Mouse (Mus musculus) hindbrain, embryonic 16.5 days (tissue): ENCODE measurements around the gene Hspg2. TPM values are rescaled to one million over a fixed set of nuclear protein-coding genes. Genes with fewer than 3 reads are reported as not detected.

Experiments
- ATAC-seq: fragments of 200-750 bp; cut with Nextera tagmentation; 2 replicates; pipeline ENCODE4 v1.8.0; 2017; ENCODE audit warnings: moderate TSS enrichment, moderate library complexity
- H3K27ac ChIP-seq: fragments of 300-500 bp; sonication (generic); 2 replicates; pipeline ENCODE4 v1.5.1; 2014; ENCODE audit warnings: low read depth, mild to moderate bottlenecking, control low read depth, low read length, moderate library complexity
- H3K27me3 ChIP-seq: fragments of 300-500 bp; sonication (generic); replicated peaks from 2 replicates; pipeline ENCODE4 v1.6.1; 2014; ENCODE audit warnings: low read length; ENCODE audit not compliant: control insufficient read depth, insufficient read depth
- H3K36me3 ChIP-seq: fragments of 300-500 bp; sonication (generic); 2 replicates; pipeline ENCODE4 v1.6.1; 2014; ENCODE audit warnings: mild to moderate bottlenecking, low read length, moderate library complexity, mixed read lengths; ENCODE audit not compliant: control insufficient read depth, insufficient read depth
- H3K4me1 ChIP-seq: fragments of 300-500 bp; sonication (generic); 2 replicates; pipeline ENCODE4 v1.6.1; 2014; ENCODE audit warnings: low read depth, low read length; ENCODE audit not compliant: control insufficient read depth, insufficient read depth
- H3K4me2 ChIP-seq: fragments of 300-500 bp; sonication (generic); 2 replicates; pipeline ENCODE4 v1.6.1; 2014; ENCODE audit warnings: mild to moderate bottlenecking, low read length, control low read depth, moderate library complexity
- H3K4me3 ChIP-seq: fragments of 300-500 bp; sonication (generic); 2 replicates; pipeline ENCODE4 v1.5.1; 2014; ENCODE audit warnings: mild to moderate bottlenecking, low read length, control low read depth, moderate library complexity
- H3K9ac ChIP-seq: fragments of 300-500 bp; sonication (generic); 2 replicates; pipeline ENCODE4 v1.6.1; 2014; ENCODE audit warnings: low read depth, mild to moderate bottlenecking, control low read depth, low read length, moderate library complexity
- H3K9me3 ChIP-seq: fragments of 300-500 bp; sonication (generic); 2 replicates; pipeline ENCODE4 v1.6.1; 2014; ENCODE audit warnings: mild to moderate bottlenecking, low read length, moderate library complexity; ENCODE audit not compliant: control insufficient read depth
- WGBS: fragments of 180-500 bp; shearing (Covaris S2); extraction: QIAGEN DNeasy Blood & Tissue Kit; methylation state at CpG from one replicate; pipeline ENCODE4 v1.1.7; 2014; 5-methylcytosine and 5-hydroxymethylcytosine counted together
- polyA plus RNA-seq: library from polyadenylated mRNA; unstranded; fragments of >200 nt; fragmentation: Nextera tagmentation; extraction: Ambion mirVana; gene quantifications from 2 replicates; pipeline ENCODE4 v1.2.1, GENCODE M21; 2015

Hspg2 gene
- polyA plus RNA-seq, 1 experiment from 2014 or later, result 6.5 TPM

GRCm38 (mm10) chr4:137500953-137501352 lies 32.4 kb downstream of the Hspg2 start:
- no peaks in the 10 kb centered on the region for H3K4me1 ChIP-seq
- no peak overlapping the region for H3K27ac ChIP-seq
- no peaks in the 10 kb centered on the region for H3K27me3 ChIP-seq
- no peaks in the 10 kb centered on the region for H3K36me3 ChIP-seq
- H3K9ac ChIP-seq, result no peak overlapping the region
- H3K4me3 ChIP-seq, result no peak overlapping the region
- H3K4me2 ChIP-seq, result no peak overlapping the region
- H3K9me3 ChIP-seq, result no peaks in the 10 kb centered on the region
- WGBS, result 87% methylated on average over 5 of the region's 5 CpGs
- no peak for ATAC-seq

GRCm38 (mm10) chr4:137502183-137502582 lies 33.6 kb downstream of the Hspg2 start:
- H3K4me2 ChIP-seq, result no peak overlapping the region
- H3K36me3 ChIP-seq, result no peaks in the 10 kb centered on the region
- H3K27ac ChIP-seq, result no peak overlapping the region
- H3K9me3 ChIP-seq, result no peaks in the 10 kb centered on the region
- no peak for ATAC-seq
- no peak overlapping the region for H3K9ac ChIP-seq
- no peaks in the 10 kb centered on the region for H3K4me1 ChIP-seq
- H3K27me3 ChIP-seq, result no peaks in the 10 kb centered on the region
- 93% methylated on average over 10 of the region's 10 CpGs for WGBS
- H3K4me3 ChIP-seq, result no peak overlapping the region

DNA sequence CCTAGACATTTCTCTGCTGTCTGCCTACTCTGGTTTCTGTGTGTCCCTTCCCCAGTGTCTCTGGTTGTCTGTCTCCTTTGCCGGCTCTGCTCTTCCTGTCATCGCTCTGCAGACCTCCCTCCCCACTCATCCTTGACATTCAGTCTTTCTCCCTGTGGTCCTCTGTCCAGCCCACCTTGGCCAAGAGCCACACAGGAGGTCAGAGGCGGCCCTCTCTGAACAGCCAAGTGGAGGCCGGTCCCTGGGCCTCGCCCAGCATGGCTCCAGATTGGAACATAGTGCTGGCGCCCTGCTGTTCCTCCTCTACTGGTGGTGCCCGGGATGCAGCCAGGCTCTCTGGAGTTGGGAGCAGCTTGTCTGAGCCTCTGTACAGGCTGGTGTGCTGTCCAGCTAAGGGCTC lies 34.2 kb downstream of the Hspg2 start:
- no peak for ATAC-seq
- no peaks in the 10 kb centered on the region for H3K4me1 ChIP-seq
- H3K27ac ChIP-seq, result no peak overlapping the region
- WGBS, result 75% methylated on average over 7 of the region's 7 CpGs
- no peaks in the 10 kb centered on the region for H3K9me3 ChIP-seq
- no peaks in the 10 kb centered on the region for H3K27me3 ChIP-seq
- no peaks in the 10 kb centered on the region for H3K36me3 ChIP-seq
- H3K4me2 ChIP-seq, result no peak overlapping the region
- H3K4me3 ChIP-seq, result no peak overlapping the region
- H3K9ac ChIP-seq, result no peak overlapping the region

GRCm38 (mm10) chr4:137503509-137503971 lies 35.0 kb downstream of the Hspg2 start:
- Histone ChIP-seq H3K36me3 (no peaks in the 10 kb centered on the region), H3K27me3 (no peaks in the 10 kb centered on the region), H3K4me1 (no peaks in the 10 kb centered on the region), H3K9ac (no peak overlapping the region), H3K4me2 (no peak overlapping the region), H3K9me3 (no peaks in the 10 kb centered on the region), H3K27ac (no peak overlapping the region), H3K4me3 (no peak overlapping the region)
- 73% methylated on average over 6 of the region's 6 CpGs for WGBS
- 0 out of 2 replicates have a peak, but pooled peaks have one; percentile 24 for ATAC-seq

GRCm38 (mm10) chr4:137506629-137507028 lies 38.1 kb downstream of the Hspg2 start:
- H3K9me3 ChIP-seq, result no peaks in the 10 kb centered on the region
- no peaks in the 10 kb centered on the region for H3K27me3 ChIP-seq
- H3K4me3 ChIP-seq, result no peak overlapping the region
- ATAC-seq, result no peak
- no peak overlapping the region for H3K9ac ChIP-seq
- WGBS, result 95% methylated on average over 10 of the region's 10 CpGs
- no peak overlapping the region for H3K4me2 ChIP-seq
- H3K27ac ChIP-seq, result no peak overlapping the region
- no peaks in the 10 kb centered on the region for H3K36me3 ChIP-seq
- H3K4me1 ChIP-seq, result peaks cover 3% of the 10 kb centered on the region

DNA sequence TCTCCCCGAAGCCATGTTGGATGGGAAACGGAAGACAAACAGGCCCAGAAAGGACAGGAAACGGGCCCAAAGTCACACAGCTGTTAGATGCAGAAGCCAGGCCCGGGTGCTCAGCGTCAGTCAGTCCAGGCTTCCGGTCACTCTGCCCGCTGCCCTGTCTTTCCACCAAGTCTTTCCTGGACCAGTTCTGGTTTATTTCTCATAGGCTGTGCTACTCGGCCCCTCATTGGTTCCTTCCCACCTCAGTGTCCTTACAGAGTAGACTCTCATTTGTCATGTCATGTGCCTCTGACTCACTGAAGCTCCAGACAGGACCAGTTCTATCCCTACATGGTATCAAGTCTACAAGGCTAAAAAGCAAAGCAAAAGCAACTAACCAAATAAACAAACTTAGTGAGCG lies 41.0 kb downstream of the Hspg2 start:
- Histone ChIP-seq H3K9ac (no peak overlapping the region), H3K9me3 (no peaks in the 10 kb centered on the region), H3K27me3 (no peaks in the 10 kb centered on the region), H3K36me3 (no peaks in the 10 kb centered on the region), H3K4me1 (peaks cover 3% of the 10 kb centered on the region), H3K27ac (no peak overlapping the region), H3K4me2 (no peak overlapping the region), H3K4me3 (no peak overlapping the region)
- no peak for ATAC-seq
- WGBS, result 82% methylated on average over 9 of the region's 9 CpGs

DNA sequence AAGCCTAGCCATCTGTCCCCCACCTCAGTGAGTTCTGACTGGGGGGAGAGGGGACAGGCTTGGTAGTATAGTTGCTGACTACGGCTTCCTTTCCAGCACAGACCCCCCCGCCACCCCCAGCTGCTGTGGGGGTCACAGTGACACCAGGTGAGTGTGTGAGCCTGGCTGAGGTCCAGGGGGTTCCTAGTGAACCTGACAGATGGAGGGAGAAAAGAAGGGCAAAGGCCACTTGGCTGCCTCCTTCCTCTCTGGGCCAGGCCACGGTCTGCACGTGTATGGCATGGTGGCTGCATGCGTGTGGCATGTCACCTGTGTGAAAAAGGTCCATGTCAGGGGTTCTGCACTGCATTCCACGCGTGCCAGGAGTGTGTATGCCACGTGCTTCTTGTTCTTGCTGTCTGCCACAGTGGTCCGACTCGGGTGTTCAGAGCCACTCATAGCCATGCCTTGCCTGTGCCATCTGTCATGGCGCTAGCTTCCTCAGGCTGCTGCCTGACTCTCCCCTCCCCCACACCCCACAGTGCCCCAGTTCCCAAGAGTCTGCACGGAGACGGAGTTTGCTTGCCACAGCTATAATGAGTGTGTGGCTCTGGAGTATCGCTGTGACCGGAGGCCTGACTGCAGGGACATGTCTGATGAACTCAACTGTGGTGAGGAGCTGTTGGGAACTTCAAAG lies 41.6 kb downstream of the Hspg2 start:
- H3K27me3 ChIP-seq, result no peaks in the 10 kb centered on the region
- no peak overlapping the region for H3K27ac ChIP-seq
- H3K4me2 ChIP-seq, result no peak overlapping the region
- no peak overlapping the region for H3K9ac ChIP-seq
- peak; percentile 40 for ATAC-seq
- no peak overlapping the region for H3K4me3 ChIP-seq
- no peaks in the 10 kb centered on the region for H3K36me3 ChIP-seq
- H3K4me1 ChIP-seq, result peaks cover 3% of the 10 kb centered on the region
- no peaks in the 10 kb centered on the region for H3K9me3 ChIP-seq
- 58% methylated on average over 14 of the region's 15 CpGs for WGBS

DNA sequence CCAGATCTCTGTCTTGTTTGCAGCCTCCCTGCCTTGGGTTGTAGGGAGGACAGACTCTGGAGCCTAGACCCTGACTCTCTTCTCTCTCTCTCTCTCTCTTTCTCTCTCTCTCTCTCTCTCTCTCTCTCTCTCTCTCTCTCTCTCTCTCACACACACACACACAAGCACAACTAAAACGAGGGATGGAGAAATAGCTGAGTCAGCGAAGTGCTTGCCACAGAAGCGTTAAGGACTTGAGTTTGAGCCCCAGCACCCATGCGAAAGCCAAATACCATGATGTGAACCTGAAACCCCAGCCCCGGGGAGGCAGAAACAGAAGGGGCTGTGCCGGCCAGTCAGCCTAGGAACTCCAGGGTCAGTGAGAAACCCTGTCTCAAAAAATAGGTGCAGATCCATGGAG lies 44.3 kb downstream of the Hspg2 start:
- no peak overlapping the region for H3K27ac ChIP-seq
- H3K9ac ChIP-seq, result no peak overlapping the region
- no peak for ATAC-seq
- H3K4me3 ChIP-seq, result no peak overlapping the region
- H3K4me1 ChIP-seq, result peaks cover 3% of the 10 kb centered on the region
- WGBS, result 84% methylated on average over 6 of the region's 6 CpGs
- no peak overlapping the region for H3K4me2 ChIP-seq
- H3K9me3 ChIP-seq, result no peaks in the 10 kb centered on the region
- H3K36me3 ChIP-seq, result no peaks in the 10 kb centered on the region
- no peaks in the 10 kb centered on the region for H3K27me3 ChIP-seq

GRCm38 (mm10) chr4:137517989-137518691 lies 49.6 kb downstream of the Hspg2 start:
- no peak overlapping the region for H3K27ac ChIP-seq
- no peaks in the 10 kb centered on the region for H3K4me1 ChIP-seq
- no peak for ATAC-seq
- no peaks in the 10 kb centered on the region for H3K9me3 ChIP-seq
- H3K4me2 ChIP-seq, result no peak overlapping the region
- no peak overlapping the region for H3K9ac ChIP-seq
- WGBS, result 86% methylated on average over 36 of the region's 36 CpGs
- H3K36me3 ChIP-seq, result no peaks in the 10 kb centered on the region
- no peak overlapping the region for H3K4me3 ChIP-seq
- no peaks in the 10 kb centered on the region for H3K27me3 ChIP-seq
